Mouse (Mus musculus) c-Kit-positive CD71-positive TER-119-negative erythroid progenitor cells, embryonic 14.5 days (primary cell): ENCODE data around the gene Asb18.
A peak's percentile ranks its signal among the peaks of the same experiment; 100 is the strongest.

Experiments used
- DNase-seq: peaks from one replicate; pipeline ENCODE4 v3.0.0-alpha.2; 2013; ENCODE audit warnings: low read depth

The Asb18 gene

DNA sequence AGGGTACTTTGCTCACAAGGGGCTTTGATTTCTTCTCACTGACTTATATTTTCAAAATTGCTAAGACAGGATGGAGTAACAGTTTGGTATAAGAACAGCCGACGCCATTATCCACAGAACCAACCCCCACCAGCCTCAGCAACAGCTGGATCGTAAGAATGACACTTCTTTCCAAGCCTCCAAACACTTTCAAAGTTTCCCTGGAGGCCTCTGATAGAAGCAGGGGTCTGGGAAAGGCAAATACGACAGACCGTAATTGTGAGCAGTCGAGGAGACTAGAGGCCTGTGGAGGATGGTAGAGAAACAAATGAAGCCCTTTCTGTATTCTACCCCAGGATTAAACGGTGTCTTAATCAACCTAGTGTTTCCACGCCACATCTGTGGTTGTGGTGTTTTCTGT lies 42.6 kb downstream of the Asb18 start:
- DNase-seq, result no peak

- no peak for DNase-seq
These were observed 44.8 kb downstream of the Asb18 start for GRCm38 (mm10) chr1:89969714-89970110.

DNA sequence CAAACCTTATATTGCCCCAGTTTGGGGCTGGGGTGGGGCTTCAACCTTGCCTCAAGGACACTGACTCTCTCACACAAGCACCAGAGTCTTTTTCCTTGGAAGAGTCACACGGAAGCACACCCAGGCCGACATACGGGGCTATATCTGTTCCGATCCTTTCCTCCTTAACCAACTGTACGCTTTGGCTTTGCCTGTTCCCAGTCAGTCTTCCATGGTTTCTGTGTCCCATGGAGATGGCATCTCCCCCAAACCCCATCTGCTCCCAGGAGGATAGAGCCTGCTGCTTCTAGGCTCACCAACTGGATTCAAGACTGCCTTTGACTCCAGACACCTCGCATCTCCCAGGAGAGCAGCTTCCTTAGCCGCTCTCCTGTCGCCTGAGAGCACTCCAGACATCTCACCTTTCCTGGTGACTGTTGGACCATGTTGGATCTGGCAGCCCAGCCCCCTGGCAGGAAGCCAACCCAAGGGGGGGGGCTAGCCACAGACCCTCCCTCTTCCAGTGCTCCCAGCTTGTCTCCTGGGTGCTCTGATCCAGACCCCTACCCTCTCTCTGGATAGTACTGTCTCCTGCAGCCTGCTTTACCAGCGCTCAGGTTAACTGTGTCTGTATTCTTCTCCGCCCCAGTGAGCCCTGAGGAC lies 45.3 kb downstream of the Asb18 start:
- DNase-seq, result no peak

- DNase-seq, result no peak
These were observed 46.2 kb downstream of the Asb18 start for GRCm38 (mm10) chr1:89968111-89968851.

DNA sequence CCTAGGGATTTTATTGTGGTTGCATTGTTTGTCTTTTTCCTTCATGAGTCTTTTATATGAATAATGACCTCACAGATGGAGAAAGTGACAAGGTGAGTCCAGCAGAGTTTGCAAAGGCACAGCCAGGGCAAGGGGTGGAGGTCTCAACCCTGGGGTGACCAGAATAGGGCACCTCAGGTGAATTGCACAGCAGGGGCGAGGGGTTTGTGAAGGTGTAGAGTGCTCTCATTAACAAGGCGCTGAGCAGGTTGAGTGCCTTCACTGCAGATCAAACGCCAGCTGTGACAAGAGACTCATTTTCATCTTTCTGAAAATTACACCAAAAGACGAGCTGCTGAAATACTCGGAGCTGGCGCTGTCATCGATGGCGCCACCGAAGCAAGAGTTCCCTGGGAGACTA lies 46.9 kb downstream of the Asb18 start:
- no peak for DNase-seq

DNA sequence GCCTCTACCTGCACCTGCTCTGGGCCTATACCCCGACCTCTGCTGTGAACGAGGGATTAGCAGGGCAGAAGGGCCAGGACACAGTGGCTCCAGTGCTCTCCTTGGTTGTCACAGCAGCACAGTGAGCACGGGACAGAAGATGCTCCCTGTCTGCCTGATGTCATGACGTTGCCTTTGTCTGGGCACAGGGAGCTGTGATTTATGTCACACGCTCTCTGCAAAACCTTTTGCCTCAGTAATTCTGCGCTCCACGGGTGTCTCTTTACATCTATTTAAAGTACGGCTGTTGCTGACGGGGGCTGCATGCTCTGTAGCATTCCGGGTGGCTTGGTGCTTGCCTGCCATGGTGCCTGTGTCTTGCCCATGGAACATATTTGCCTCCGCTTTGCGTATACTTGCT lies 50.0 kb downstream of the Asb18 start:
- no peak for DNase-seq

GRCm38 (mm10) chr1:89963296-89963695 lies 51.2 kb downstream of the Asb18 start:
- no peak for DNase-seq

DNA sequence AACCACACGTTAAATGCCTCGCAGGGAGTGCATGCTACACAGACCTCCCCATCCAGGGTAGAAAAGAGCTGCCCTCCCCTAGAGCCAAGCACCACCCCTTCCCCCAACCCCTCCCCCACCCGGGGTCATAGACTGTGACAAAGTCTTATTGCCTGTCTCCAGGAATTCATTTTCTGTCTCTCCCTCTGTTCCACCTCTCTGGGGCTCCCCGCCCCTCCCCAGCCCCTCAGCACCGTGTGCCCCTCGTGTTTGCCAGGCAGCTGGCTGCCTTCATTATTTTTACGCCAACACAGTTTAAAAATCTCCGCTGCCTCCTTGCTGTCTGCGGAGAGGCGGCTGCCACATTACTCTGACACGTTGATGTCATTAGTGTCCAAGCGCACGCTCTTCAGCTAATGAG lies 52.4 kb downstream of the Asb18 start:
- DNase-seq, result no peak

DNA sequence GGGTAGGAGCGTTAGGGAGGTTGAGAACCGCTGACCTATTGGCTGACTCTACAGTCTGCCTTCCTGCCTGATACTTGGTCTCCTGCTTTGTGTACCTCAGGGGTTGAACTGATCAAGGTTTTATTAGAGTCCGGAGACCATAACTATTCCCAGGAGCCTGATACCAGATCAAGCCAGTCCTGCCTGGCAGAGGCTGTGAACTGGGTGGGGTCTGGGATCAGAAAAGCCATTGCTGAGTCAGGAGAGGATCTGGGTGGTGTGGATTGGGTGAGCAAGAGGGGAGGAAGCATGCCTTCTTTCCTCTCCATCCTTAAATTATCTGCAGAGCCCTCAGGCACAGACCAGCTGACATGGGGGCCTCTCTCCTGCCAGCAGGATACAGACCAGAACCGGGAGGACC lies 55.1 kb downstream of the Asb18 start:
- no peak for DNase-seq

DNA sequence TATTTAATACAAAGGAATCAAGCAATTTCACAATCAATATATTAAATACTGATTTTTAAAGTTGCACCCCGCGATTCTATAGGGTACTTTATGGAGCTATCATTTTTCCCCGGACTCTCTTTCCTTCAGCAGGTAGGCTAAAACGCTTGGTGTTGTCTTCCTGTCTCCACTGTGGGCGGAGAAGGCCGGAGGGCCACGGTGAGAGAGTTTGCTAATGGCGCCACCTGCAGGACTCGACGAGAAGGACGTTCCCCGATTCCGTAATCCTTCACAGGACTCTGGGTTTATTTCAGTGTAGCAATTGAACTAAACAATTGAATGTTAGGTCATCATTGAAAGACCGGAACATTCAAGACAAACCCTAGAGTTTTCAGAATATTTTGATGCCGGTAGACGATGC lies 71.3 kb downstream of the Asb18 start:
- peak; percentile 32 for DNase-seq

GRCm38 (mm10) chr1:89942395-89942976 lies 72.0 kb downstream of the Asb18 start:
- no peak for DNase-seq

DNA sequence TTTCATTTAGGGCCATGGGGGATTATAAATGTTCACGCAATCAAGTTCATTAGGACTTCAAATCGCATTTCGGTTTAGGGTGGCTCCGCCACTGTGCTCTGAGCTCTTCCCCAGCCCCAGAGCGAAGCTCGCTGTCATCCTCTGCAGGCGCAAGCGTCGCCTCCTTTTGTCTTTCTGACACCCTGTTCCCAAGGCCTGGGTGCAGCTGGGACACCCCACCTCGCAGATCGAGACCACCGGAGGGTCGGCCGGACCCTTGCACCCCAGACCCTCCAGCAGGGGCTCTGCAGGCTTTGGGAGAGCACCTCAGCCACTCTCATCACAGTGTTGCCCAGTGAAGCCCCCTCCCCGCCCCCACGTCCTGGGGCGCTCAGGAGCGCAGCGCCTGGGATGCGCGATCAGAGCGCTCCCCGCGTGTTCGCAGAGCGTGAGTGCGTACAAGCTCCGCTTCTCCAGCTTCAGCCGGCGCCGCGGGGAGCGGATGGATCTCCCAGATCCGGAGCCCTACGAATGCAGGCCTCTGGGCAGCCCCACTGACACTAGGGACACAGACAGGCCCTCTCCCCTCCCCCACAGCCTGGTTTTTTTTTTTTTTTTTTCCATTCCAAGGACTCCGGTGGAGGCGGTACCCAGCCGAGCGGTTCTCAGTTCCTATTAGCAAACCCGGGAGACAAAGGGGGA lies 72.6 kb downstream of the Asb18 start:
- DNase-seq, result no peak

DNA sequence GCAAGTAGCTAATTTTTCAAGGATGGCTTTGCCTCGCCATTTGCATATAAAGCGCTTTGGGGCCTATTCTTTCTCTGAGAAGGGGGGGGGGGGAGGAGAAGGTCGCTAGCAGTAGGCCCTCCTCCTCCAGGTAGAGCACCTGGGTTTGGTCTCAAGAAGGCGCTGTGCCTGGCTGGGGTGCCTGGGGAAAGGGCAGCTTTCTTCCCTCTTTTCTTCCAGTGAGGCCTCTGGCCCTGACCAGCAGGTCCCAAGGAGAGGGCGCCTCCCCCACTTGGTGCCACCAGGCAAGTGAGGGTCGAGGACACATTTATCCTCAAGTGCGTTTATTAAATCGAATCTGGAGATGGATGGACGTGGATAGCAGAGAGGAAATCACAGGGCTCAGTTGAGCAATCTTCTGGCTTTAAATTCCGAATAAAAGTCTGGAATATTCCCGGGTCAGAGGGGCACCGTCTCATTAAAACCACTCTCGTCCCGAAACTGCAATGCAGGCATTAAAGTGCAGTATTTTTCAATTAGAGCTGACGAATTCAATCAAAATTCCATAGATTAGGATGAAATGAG lies 73.4 kb downstream of the Asb18 start:
- DNase-seq, result no peak

GRCm38 (mm10) chr1:89939981-89940726 lies 74.3 kb downstream of the Asb18 start:
- DNase-seq, result peak; percentile 39

DNA sequence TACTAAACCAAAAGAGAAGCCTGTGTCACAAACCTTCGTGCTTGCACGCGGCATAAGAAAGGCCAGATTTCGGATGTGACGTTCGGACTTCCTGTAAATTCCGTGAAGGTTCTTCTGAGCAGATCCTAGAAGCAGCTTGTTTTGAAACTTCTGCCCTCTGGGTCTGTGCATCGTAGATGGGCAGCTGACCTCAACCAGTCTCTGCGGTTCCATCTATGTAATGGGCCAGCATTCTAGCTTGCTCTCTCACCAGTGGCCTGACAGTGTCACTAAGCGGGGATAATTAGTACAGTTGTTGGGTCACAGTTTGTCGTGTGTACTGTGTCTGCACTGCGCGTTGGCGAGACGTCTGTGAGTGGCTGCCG lies 74.9 kb downstream of the Asb18 start:
- DNase-seq, result no peak

DNA sequence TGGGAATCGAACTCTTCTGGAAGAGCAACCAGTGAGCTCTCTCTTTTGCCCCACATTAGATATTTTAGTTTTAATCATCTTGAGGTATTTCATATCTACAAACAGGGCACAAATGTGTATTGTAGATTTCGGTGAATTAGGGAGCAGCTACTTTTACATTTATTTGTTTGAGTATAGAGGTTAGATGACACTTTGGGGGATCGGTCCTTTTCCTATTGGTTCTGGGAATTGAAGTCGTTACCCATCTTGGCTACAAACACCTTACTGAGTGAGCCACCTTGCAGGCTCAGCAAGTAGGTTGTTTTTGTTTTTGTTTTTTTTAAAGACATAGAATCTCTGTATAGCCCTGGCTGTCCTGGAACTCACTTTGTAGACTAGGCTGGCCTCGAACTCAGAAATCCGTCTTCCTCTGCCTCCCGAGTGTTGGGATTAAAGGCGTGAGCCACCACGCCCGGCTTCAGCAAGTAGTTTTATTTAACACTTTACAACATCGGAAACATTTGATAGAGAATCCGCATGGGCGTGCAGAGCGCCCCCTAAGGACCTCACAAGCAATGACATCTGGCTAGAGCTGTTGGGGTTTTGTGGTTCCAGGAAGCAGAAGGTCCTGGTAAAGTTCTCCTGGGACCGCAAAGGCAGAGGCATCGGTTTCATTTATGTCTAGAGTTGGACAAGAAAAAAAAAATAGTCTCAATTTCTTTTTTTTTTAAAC lies 75.4 kb downstream of the Asb18 start:
- no peak for DNase-seq

DNA sequence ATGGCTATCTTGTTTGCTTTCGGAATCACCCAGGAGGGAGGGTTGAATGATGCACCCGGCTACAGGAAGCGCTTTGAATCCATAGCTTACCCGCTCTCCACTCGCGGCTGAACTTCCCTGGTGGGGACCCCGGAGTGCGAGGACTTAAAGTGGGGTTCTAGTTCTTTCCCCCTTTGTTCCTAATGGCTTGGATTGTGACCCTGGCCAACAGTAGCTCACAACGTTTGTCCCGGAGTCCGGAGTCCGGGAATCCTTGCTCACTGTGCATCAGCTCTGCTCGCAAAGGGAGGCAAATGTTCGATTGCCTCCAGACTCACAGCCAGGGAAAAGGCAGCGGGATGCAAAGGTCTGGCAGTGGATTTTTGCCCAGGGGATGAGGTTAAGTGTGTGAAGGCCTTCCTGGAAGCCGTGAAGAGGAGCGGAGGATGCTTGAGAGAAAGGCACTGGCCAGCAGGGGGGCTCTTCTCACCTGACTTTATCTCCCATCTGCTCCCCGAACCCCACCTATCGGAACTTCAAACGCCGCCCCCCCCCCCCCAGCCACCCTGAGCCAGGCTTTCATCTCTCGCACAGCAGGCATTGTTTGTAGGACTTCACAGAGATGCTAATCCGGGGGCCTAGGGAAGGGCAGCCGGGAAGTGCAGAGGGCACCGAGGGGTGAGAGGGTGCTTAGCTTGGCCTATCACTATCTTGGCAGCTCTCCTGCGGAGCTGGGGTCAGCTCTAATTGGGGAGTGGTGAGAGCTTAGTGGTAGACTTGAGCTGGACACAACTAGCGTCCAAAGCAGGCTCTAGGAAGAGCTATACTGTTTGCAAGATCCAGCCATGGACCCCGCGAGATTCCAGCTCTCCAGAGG lies 78.7 kb downstream of the Asb18 start:
- no peak for DNase-seq

DNA sequence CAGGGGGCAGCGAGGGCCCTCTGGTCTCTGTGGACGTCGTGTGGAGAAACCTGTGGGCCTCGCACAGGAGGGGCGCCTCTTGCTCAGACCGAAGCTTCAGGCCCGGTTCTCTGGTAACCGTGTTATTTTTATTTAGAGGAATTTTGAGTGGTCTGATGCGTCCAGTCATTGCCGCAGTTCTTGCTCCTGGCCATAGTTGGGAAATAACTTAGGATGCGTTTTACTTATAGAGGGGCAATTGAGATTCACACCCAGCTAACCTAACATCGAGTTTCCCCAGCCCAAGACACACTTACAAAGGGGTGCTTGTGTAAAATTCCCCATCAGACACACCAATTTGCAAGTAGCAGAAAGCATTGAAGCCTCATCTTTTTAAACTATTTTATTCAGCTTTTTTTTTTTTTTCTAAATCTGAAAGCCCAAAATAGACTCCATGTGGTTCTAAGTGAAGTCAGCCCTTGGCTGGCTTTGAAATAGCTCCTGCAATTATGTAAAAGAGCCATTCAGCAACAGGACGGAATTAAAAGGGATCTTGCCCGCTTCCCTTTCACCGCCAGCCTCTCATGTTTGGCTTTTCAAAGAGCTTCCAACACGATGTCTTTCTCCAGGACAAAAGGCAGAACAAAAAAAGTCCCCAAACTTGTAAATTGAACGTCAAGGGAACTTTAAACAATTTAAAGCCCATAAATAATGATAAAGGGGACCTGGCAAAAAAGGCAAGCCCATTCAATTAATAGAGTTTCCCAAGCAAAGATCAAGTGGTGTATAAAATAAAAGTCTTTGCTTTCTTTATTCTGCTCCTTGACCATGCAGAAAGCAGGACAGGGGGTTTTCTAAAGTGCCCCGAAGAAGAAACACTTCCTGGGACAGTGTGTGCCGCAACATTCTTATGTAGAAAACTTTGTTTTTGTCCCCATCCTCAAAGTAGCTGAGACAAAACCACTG lies 79.9 kb downstream of the Asb18 start:
- DNase-seq, result no peak

GRCm38 (mm10) chr1:89933786-89934185 lies 80.7 kb downstream of the Asb18 start:
- no peak for DNase-seq
